Mouse (Mus musculus): Measurements from ENCODE around the gene Scin.
"Not testable (repeated sequence)": the region's sequence is repeated elsewhere in the genome, so short reads cannot be mapped to it uniquely, and the experiment has no call there.

Gene Scin

DNA sequence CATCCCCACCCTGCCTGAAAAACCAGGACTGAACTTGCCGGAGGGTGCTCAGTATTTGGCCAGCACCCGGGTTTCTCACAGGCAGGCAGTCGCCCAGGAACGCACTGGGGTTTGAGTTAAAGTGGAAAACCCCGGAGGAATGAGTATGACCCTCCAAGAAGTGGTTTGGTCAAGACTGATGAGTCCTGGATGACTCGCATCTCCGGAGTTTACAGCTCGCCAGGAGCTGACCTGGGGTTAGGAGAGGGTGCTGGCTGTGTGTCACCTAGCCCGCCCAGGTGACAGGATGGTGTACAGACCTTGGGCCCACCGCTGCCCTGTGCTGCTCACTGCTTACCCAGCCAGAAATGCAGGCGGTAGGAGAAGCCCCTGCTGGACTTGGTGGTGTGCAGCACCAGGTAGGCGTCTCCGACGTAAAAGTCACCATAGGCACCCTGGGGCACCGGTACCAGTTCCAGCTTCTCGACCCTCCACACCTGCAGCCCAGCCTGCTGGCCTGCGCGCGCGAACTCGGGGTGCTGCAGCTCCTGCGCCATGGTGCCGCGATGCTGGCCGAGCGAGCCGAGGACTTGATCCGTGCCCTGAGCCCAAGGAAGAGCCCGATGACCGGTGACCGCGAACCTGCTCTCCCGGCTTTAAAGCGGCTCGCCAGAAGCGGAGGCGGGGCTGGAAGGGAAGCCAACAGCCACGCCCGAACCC lies at the start of gene Scin:
Scin (minus strand) TSS at position 656 of the 699 bp plus-strand sequence.
- in situ Hi-C loops (cut with MboI): no loop called here

DNA sequence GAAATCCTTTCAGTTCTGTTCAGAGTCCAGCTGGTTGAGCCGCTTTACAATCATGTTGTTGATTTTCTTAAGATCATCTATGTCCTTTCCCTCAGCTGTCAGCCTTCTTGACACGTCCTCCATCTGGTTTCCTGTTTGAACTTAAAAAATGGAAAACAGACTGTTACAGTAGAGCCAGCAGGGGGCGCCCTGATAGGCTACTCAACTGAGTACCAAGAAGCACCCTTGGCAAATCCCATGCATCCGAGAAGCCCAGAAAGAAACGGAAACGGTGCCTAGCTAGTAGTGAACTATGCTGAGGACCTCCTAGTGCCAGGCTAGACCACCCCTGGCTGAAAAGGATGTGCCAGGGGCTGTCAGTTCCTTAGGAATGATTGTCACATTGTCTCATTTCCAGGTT lies 43.1 kb upstream of the Scin start:
- in situ Hi-C loops (cut with MboI): no loop called here

DNA sequence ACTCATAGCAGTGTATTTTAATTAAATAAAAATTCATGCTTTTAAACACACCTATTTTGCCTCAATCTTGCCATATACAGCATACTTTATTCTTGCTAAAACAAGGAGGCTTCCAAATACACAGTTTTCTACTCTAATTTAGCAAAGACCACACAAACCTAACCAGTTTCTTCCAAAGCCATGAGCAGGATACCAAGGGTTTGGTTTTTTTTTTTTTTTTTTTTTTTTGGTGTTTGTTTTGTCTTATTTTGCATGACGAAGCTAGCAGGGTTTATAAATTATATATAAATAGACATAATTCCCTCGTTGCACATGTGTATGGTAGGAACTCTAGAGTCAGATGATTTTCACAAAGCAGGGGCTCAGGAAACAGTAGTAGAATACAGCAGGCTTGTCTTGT lies 42.1 kb upstream of the Scin start:
- in situ Hi-C loops (cut with MboI): no loop called here

DNA sequence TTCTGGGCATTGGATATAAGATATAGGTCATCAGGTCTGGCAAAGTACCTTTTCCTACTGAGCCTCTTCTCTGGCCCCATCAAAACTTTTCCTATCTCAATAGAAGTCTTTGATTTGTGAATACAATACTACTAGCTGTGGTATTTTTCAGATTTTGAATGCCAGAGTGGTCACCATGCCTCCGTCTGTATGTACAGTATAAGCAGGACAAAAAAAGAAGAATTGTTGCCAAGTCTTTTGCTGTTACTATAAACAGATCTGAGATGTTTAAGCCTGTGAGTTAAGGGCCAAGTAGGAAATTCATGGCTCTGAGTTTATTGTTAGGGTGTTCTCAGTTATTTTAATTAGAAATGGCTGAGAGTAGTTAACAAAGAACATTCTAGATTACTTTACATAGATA lies 41.1 kb upstream of the Scin start:
- in situ Hi-C loops (cut with MboI): not testable (repeated sequence)

DNA sequence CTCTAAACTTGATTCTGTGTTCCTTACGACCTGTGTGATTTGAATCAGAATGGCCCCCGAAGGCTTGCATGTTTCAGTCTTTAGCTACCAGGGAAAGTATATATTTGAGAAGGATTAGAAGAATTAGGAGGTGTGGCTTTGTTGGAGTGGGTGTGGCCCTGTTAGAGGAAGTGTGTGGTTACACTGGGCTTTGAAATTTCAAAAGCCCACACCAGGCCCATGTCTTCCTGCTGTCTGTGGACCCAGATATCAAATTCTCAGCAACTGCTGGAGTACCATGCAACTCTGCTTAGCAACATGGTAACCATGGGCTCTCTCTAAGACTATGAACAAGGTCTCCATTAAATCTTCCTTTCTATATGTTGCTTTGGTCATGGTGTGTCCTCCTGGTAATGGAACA lies 37.6 kb upstream of the Scin start:
- in situ Hi-C loops (cut with MboI): no loop called here

DNA sequence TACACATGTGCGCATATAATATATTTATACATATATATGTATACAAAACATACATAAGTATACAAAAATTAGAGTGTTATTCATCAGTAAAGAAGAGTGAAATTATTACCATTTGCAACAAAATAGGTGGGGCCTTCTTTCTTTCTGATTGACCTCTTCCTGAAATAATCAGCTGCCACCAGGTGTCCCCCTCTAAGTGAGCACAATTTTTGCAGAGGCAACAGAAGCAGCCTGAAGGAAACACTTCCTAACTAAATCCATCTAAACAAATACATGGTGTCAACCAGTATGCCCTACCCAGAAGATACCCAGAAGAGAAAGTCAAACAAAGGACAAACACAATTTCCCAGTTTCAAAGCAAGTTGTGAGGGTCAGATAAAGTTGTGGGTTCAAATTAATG lies 35.6 kb upstream of the Scin start:
- in situ Hi-C loops (cut with MboI): loop anchor here (10.0 kb wide), 2 partner anchors 95 to 655 kb away; no protein-coding TSS in a partner anchor

DNA sequence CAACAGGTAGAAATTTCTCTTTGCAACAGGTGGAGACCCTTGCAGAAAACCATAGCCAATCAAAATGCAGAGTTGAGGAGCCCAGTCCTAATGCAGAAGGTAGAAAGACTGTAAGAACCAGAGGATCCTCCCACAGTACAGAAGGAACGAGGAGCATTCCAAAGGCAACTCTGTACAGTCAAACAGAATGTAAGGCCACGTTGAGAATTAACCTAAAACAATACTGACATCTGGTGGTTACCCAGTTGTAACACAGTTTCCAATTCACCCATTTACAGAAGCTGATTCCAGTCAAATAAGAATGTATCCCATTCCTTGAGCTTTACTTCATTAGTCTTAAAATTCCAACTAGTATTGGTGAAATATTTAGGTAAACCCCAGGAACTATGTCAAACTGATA lies 30.6 kb upstream of the Scin start:
- in situ Hi-C loops (cut with MboI): loop anchor here (10.0 kb wide), 2 partner anchors 90 to 650 kb away; no protein-coding TSS in a partner anchor

DNA sequence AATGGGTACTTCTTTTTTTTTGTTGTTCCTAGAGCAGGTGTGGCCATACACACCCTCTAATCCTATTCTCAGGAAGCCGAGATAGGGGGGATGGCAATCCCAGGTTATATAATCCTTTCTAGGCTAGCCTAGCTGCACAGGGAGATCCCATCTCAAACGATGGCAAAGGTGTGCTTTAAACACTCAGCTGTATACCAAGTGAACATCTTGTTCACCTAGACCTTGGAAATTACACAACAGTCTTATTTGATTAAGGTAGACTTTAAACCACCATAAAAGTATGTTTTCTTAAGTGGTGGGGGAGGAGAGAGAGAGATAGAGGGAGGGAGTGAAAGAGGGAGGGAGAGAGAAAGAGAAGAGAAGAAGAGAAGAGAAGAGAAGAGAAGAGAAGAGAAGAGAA lies 26.7 kb upstream of the Scin start:
- in situ Hi-C loops (cut with MboI): loop anchor here (10.0 kb wide), 2 partner anchors 86 to 646 kb away; no protein-coding TSS in a partner anchor

DNA sequence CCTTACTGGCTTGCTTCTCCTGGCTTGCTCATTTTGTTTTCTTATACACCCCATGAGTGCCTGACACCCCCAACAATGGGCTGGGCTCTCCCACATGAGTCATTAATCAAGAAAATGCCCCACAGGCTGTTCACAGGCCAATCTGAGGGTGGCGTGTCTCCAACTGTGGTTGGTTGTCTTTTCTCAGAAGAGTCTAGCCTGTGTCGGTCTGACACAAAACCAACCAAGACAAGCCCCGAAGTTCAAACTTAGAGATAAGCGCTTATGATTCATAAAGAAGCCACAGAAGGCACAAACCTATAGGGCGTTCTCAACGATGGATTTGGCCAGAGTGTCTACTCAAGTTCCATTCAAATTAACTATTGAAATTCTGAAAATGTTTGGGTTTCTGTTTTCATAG lies 20.2 kb upstream of the Scin start:
- in situ Hi-C loops (cut with MboI): no loop called here

DNA sequence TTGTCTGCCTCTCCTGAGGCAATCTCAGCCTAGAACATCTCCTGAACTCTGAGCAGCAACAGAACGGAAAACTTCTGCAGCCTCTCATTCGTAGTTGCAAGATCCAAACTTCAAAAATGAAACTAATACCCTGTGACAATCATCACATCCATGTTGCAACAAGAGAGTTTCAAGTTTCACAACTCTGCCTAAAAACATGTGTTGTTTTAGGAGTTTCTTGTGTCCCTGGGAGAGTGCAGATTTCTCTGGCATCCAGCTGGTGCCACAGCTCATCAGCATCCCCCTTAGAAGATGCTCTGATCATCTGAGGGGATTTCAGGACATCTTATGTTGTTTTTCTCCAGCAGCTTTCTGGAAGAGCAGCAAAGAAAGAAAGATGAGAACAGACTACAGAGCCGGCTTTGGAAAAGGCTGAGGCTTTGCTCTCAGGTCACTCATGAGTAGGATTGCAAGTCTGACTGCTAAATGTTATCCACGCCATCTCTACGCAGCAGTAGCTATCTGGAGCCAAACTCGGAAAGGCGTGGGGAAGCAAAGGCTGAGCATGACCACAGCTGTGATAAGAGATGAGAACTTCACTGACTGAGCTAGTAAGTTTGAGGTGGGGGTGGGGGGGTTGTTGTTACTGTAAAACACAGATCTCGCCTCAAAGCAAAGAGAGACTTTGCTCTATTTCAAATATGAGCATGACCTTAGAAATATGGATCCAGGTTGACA lies 18.5 kb upstream of the Scin start:
- in situ Hi-C loops (cut with MboI): no loop called here

DNA sequence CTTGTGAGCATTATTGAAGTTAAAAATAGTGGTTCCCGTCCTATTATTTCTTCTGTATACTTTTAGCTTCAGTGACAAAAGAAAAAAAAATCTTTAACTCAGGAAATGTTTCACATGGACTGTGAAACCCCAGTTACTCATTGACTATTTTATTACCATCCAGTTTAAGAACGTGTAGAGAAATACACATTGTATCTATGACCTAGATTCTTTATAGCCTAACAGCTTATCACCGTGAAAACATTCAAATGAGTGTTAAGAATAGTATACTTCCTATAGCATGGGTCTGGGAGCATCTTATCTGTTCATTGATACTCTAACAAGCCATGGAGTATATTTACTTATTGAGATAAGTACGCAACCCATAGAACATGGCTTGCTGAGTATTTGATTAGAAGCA lies 13.3 kb upstream of the Scin start:
- in situ Hi-C loops (cut with MboI): no loop called here

DNA sequence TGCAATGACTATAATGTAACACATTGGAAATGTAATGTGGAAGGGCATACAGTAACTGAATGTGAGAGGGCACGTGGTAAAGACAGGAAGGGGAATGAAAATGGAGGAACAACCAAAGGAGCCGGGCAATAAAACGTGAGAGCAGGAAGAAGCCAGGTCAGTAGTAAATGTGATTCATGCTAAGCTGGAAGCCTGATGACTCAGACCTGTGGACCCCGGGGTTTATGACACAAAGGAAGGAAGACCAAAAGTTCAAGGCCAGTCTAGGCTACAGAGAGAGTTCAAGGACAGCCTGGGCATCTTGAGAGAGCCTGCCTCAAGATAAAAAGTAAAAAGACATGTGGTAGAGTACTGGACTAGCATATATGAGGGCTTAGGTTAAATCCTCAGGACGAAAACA lies 12.5 kb upstream of the Scin start:
- in situ Hi-C loops (cut with MboI): no loop called here

DNA sequence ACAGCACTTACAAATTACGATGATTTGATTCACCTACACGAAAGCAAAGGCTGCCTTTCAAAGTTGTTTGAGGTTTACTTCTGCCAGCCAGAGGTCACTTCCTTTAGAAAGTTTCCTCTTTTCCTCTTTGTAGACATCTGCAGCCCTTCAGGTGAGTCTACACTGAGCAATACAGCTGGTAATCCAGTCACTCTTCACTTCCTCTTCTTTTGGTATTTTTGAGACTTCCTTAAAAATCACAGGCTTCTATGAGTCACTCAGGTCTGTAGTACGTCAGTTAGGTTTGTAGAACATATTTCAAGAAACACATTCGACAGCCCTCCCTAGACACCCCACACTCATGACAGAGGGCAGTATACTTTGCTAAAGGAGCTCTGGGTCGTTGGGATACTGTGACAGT lies 6.7 kb upstream of the Scin start:
- in situ Hi-C loops (cut with MboI): no loop called here

DNA sequence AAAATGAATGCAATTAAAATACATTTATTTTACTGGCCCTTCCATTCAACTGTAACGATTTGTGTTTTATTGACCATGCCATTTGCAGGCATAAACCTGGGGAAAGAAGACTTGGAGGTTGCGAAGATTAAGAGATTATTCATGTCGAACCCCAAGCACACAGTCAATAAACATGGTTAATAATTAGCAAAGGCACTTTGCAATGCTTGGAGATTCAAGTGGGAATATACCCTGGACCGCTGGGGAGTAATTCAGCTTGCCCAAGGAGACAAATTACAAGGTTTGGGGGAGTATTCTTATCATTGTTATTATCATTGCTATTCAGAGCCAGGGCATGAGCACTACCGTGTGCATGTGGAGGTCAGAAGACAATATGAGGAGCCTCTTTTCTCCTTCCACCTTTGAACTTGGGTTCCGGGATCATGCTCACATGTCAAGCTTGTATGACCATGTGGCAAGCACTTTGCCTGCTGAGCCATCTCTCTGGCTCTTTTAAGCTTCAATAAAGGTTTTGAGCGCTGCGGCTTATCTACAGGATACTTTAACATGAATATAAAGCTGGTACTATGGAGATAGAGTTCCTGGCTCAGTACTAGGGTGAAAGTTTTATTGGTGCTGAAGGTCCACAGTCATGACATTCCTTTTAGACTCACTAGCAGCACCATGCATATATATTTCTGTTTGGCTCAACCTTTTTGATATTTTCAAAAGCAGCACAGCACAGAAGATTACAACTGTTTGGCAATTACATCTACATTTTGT lies 5.6 kb upstream of the Scin start:
- in situ Hi-C loops (cut with MboI): no loop called here

DNA sequence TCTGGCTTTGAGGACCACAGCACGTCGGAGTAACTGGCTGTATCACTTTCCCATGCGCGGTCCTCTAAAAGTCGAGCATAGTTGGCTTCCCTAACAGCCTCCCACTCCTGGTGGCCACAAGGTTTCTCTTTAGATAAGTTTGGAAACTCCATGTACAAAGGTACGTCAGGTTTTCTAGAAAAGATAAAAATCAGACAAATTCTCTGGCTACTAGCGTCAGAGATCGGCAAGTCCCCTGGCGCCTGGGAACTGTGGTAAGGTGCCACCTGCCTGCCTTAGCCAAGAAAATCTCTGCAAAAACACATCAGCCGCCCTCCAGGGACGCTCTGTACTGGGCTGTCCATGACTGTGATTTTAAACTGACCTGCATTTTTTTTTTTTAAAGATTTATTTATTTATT lies 501 bp upstream of the Scin start:
- in situ Hi-C loops (cut with MboI): no loop called here

DNA sequence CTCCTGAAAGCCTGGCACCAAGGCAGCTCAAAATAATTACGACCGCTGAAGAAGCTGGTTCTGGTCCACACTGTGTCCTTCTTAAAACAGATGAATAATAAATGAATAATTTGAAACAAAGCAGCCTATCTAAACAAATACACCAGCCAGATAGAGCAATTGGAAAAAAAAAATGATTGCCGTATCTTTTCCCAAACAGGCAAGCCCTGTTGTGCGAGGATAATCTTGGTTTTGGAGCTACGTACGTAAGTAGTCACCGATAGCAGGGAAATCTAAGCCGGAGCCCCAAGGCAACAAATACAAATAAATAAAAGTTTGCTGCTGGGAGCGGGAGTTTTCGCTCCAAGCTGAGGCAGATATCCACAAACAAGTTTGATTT lies 845 bp downstream of the Scin start:
- in situ Hi-C loops (cut with MboI): no loop called here

DNA sequence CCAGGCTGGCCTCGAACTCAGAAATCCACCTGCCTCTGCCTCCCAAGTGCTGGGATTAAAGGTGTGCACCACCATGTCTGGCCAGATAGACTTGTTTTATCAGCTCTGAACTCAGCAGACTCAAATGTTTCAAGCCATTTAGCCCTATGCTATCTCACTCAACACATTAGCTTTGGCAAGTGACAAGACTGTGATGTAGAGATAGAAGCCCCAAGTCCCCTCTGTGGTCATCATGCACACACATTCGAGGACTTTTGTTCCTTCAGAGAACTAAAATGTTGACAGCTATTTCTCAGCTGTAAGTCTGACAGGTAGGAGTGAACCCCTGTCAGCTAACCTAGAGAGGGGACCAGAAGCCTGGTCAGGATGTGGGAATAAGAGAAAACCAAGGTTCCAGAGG lies 15.2 kb downstream of the Scin start:
- in situ Hi-C loops (cut with MboI): no loop called here

DNA sequence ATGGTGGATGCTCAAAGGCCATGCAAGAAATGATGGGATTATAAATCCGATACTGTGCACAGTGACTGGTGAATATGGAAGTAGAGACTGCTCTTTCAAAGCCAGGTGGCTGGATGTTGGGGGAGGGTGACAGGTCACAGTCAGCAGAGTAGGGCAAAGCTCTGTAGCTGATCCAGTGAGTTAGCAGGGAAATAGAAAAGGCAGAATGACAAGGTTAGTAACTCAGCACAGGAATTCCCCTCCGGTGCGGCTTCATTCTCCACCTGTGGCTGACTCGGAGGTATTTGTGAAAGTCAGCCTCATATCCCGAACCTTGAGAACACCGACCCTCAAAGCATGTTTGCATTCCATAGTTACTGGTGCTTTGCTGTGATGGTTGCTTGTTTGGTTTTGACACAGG lies 17.0 kb downstream of the Scin start:
- in situ Hi-C loops (cut with MboI): no loop called here

DNA sequence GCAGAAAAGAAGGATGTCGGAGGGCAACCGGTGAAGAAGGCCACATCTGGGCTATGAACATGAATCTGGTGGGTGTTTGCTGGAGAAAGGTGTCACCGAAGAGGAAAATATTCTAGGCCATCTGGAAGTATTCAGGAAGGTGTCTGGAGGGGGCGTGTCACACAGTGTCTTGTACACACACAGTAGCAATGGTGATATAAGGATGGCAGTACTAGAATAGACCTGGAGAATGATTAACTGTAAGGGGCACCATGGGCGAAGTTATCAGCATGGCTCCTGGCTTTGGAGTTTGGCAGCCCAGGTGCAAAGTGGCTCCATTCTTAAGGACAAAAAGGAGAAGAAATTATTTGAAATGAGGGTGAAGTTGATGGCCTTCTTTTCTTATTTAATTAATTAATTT lies 17.8 kb downstream of the Scin start:
- in situ Hi-C loops (cut with MboI): no loop called here

DNA sequence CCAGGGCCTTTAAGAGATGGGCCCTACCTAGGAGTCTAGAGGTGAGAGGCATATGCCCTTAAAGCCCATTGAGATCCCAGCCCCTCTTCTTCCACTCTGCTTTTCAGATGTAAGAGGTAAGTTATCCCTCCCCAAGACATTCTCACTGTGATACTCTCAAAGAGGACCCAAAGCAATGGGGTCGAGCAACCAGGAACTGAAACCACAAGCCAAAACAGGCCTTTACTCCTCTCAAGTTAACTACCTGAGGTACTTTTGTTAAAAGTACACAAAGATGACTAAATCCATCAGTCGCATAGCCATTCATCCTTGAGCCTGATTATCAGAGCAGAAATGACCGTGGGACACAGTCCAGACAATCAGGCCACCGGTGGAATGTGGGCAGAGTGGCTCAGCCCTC lies 19.1 kb downstream of the Scin start:
- in situ Hi-C loops (cut with MboI): no loop called here

DNA sequence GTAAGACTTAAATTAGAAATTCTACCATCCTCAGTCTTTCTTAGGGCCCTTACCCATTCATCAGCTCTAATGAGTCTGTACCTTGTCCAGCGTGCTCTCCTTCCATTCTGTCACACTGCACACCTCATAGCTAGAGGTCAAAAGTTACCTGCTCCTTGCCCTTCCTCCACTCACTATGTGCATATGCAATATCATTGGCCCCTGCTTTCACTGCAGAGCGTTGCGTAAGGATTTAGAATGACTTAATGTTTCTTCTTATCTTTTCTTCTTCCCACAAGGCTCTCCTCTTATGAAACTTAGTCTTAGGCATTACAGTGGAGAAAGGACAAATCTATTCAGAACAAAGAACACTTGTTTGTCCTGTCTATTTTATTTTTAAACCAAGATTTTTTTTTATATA lies 20.0 kb downstream of the Scin start:
- in situ Hi-C loops (cut with MboI): no loop called here

DNA sequence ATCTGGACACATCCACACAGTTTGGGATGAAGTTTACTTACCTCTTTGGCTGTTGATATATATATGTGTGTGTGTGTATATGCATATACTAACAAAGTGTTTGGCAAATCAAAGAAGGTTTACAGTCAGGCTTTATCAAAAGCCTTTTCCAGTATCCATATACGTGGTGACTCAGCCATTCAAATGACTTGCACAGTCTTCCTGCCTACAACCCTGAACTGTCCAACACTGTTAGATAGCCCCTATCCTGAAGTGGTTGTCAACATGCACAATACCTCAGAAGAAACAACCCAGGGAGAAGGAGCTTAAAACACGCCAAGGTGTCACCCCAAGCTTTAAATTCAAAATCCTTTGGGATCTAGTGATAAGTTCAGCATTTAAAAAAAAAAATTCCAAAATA lies 20.4 kb downstream of the Scin start:
- in situ Hi-C loops (cut with MboI): no loop called here

DNA sequence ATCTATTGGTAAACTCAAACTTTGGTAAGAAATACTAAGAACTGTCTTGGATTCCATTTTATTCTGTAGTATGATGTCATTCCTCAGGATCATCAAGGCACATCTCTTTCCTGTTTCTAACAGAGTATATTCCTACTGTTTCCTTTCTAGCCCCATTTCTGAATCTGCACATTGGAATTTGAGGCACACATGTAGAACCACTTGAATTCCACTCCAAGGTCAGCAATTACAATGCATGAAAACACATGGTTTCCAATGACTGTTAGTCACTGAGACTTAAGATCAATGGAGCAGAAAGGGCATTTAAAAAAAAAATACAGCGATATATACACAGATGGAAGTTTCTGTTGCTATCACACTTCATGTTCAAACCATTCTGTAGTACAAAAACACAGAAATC lies 24.8 kb downstream of the Scin start:
- in situ Hi-C loops (cut with MboI): no loop called here

Data from mature B cell (primary cell).